Mouse (Mus musculus) common myeloid progenitor, adult 5-6 weeks (primary cell): ENCODE measurements at regions not wholly inside any gene's neighbourhood (a gene's known extent, or its start where the extent isn't known, plus 50 kb on each side); places are given as distances from the start of the nearest gene placed in this dataset.

ENCODE experiments used
- ATAC-seq: replicated peaks from 2 replicates; pipeline ENCODE4 v1.8.0; 2016; ENCODE audit warnings: low read depth, mild to moderate bottlenecking, moderate TSS enrichment, inconsistent platforms; ENCODE audit not compliant: poor library complexity, severe bottlenecking

GRCm38 (mm10) chr10:117556851-117557542, 72.3 kb upstream of the Cpm start:
- no peak for ATAC-seq

- ATAC-seq, result no peak
These were observed 73.1 kb upstream of the Cpm start for GRCm38 (mm10) chr10:117556027-117556789.

- ATAC-seq, result no peak
These were observed 73.8 kb upstream of the Cpm start for GRCm38 (mm10) chr10:117555542-117555941.

- ATAC-seq, result no peak
These were observed 74.3 kb upstream of the Cpm start for GRCm38 (mm10) chr10:117555044-117555443.

- ATAC-seq, result no peak
These were observed 74.8 kb upstream of the Cpm start for GRCm38 (mm10) chr10:117554533-117554932.

- ATAC-seq, result no peak
These were observed 75.8 kb upstream of the Cpm start for GRCm38 (mm10) chr10:117553211-117554186.

GRCm38 (mm10) chr10:117552049-117552652, 77.1 kb upstream of the Cpm start:
- ATAC-seq, result no peak

- ATAC-seq, result no peak
These were observed 77.9 kb upstream of the Cpm start for GRCm38 (mm10) chr10:117551234-117552048.

GRCm38 (mm10) chr10:117549854-117550605, 79.3 kb upstream of the Cpm start:
- ATAC-seq, result no peak

- ATAC-seq, result no peak
These were observed 79.8 kb upstream of the Cpm start for GRCm38 (mm10) chr10:117549506-117549830.

GRCm38 (mm10) chr10:117548775-117549505, 80.4 kb upstream of the Cpm start:
- no peak for ATAC-seq

- no peak for ATAC-seq
These were observed 81.0 kb upstream of the Cpm start for GRCm38 (mm10) chr10:117548262-117548661.

GRCm38 (mm10) chr10:117547275-117547674, 82.0 kb upstream of the Cpm start:
- no peak for ATAC-seq

- no peak for ATAC-seq
These were observed 83.3 kb upstream of the Cpm start for GRCm38 (mm10) chr10:117545842-117546631.

GRCm38 (mm10) chr10:117544680-117545546, 84.4 kb upstream of the Cpm start:
- ATAC-seq, result no peak

- ATAC-seq, result no peak
These were observed 85.2 kb upstream of the Cpm start for GRCm38 (mm10) chr10:117543995-117544679.
